Mouse (Mus musculus): Measurements from ENCODE around the gene Rap1a.

DNA sequence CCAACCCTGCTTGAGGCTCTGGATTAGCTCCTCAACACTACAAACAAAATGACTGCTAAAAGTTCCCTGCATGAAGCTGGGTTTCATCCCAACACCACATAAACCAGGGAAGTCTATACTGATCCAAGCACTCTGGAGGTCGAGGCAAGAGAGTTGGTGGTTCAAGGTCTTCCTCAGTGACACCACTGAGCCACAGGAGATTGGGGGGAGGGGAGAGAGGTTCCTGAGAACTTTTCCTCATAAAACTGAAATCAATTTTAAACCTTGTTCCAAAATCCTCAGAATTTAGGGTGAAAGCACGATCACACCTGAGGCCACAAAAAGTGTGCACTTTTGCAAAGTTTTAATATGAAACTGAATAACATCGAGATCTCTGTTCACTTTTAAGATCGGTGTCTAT is 1.8 kb downstream of the Rap1a start:
- no peak for TF ChIP-seq EP300 (IDR thresholded peaks at IDR 0.05)
- no peak for TF ChIP-seq CTCF (IDR thresholded peaks at IDR 0.05)
